Mouse (Mus musculus) adrenal gland, adult 18-20 months (tissue): Measurements from ENCODE around the gene Abo. TPM values are rescaled to one million over a fixed set of nuclear protein-coding genes. Genes with fewer than 3 reads are reported as not detected.

Experiments
- DNase-seq, 2 experiments: peaks; one replicate each; pipeline ENCODE4 v3.0.0; 2021 to 2022; ENCODE audit warnings: low spot score in 2 of 2
- total RNA-seq, 2 experiments: library from RNA; stranded (reverse); gene quantifications; 1 replicate in 1 of 2; 2 replicates in 1 of 2; pipeline ENCODE4 v1.2.3; 2021

The Abo gene
- total RNA-seq, 2 experiments from 2014 or later: not detected

GRCm38 (mm10) chr2:26878571-26878970, 13.8 kb upstream of the Abo start:
- DNase-seq: no peak

GRCm38 (mm10) chr2:26870666-26871065, 5.9 kb upstream of the Abo start:
- no peak for DNase-seq

GRCm38 (mm10) chr2:26862856-26863255, 1.9 kb downstream of the Abo start:
- DNase-seq: no peak

GRCm38 (mm10) chr2:26847706-26848105, 17.1 kb downstream of the Abo start:
- DNase-seq: peak in 1 of 2 experiments; percentile 6

GRCm38 (mm10) chr2:26832478-26832877, 32.3 kb downstream of the Abo start:
- DNase-seq: no peak

GRCm38 (mm10) chr2:26828047-26828446, 36.7 kb downstream of the Abo start:
- DNase-seq: no peak

GRCm38 (mm10) chr2:26827261-26827975, 37.4 kb downstream of the Abo start:
- no peak for DNase-seq

Other genes with a start within 250 kb of the Abo start
- 10 to 100 TPM in 1 of 2 experiments, 1 to 10 TPM in 1; 8.6 to 13.9 TPM for gene Fam69b, start 236.5 kb downstream of the Abo start, total RNA-seq
- not detected for gene Lcn4, start 193.7 kb downstream of the Abo start, total RNA-seq
- gene Surf6, start 37.9 kb upstream of the Abo start, total RNA-seq: 10 to 100 TPM; 25.9 to 35.5 TPM
- gene Med22, start 45.7 kb upstream of the Abo start, total RNA-seq: 10 to 100 TPM; 49.6 to 51.7 TPM
- gene Rpl7a, start 45.8 kb upstream of the Abo start, total RNA-seq: 100 to 1,000 TPM; 490 to 502 TPM
- gene Surf2, start 51.4 kb upstream of the Abo start, total RNA-seq: 10 to 100 TPM; 38.8 to 43.5 TPM
- 100 to 1,000 TPM; 108 to 115 TPM for gene Surf1, start 51.6 kb upstream of the Abo start, total RNA-seq
- gene Surf4, start 68.9 kb upstream of the Abo start, total RNA-seq: 100 to 1,000 TPM; 129 to 195 TPM
- under 1 TPM; 0.19 to 0.63 TPM for gene Stkld1, start 69.1 kb upstream of the Abo start, total RNA-seq
- 10 to 100 TPM; 38.5 to 41.3 TPM for gene Rexo4, start 99.4 kb upstream of the Abo start, total RNA-seq
- not detected for gene Adamts13, start 108.4 kb upstream of the Abo start, total RNA-seq
- gene Cacfd1, start 144.9 kb upstream of the Abo start, total RNA-seq: 10 to 100 TPM; 46.9 to 62.8 TPM
- 1 to 10 TPM in 1 of 2 experiments, under 1 TPM in 1; 0.33 to 1.1 TPM for gene Slc2a6, start 163.0 kb upstream of the Abo start, total RNA-seq
- not detected for gene Mymk, start 207.2 kb upstream of the Abo start, total RNA-seq
- gene Adamtsl2, start 214.4 kb upstream of the Abo start, total RNA-seq: 10 to 100 TPM; 20.4 to 23.7 TPM